Mouse (Mus musculus) brain, embryonic 14.5 days (tissue): ENCODE measurements around the gene Fmnl2.

ENCODE experiments used
- CTCF ChIP-seq: fragments of 200-500 bp; IDR thresholded peaks from 2 replicates; pipeline ENCODE4 v1.5.1; 2012; ENCODE audit warnings: inconsistent platforms, mild to moderate bottlenecking, moderate library complexity, borderline replicate concordance; ENCODE audit not compliant: insufficient read depth, insufficient read length; ENCODE audit errors: extremely low read depth
- POLR2A ChIP-seq: fragments of 200-500 bp; IDR thresholded peaks from 2 replicates; pipeline ENCODE4 v1.6.1; 2012; ENCODE audit warnings: mild to moderate bottlenecking, inconsistent platforms, borderline replicate concordance; ENCODE audit not compliant: poor library complexity, insufficient read depth, insufficient read length, severe bottlenecking; ENCODE audit errors: extremely low read depth

DNA sequence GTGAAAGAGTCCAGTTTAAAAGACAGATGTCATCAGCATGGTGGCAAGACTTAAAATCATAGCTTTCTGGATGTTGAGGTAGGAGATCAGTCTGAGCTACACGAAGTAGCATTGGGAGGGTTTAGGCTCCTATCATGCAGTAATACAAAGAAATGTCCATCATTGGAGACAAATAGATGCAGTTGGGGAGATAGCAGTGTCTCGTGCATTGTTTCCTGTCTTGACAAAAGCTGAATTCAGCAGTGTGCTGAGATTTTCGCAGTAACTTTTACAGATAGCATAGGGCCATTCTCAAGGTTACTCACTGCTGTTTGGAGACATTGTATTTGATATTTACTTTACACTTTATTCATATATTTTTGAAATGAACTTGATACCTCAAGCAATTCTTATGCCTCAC, 128.7 kb downstream of the Fmnl2 start:
- TF ChIP-seq CTCF = no peak
- no peak for TF ChIP-seq POLR2A
